Mouse (Mus musculus): ENCODE measurements at regions not wholly inside any gene's neighbourhood (a gene's known extent, or its start where the extent isn't known, plus 50 kb on each side); places are given as distances from the start of the nearest gene placed in this dataset.

DNA sequence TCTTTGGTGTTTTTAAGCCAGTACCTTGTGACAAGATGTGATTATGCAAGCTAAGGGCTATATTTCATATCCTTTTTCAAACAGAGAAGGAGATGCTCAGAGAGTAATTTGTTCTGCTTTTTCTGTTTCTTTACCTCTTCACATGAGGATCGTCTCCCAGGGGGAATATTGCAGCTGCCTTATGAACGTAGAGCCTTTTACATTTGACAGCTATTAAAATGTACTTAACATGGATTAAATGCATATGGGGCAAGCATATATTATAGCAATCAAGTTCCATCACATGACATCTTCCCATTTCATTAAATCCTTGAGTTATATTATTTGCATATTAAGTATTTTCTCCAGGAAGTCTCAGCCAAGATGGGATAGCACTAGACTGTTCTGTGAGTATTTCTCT is 408.9 kb upstream of the Cntnap5a start:
- Histone ChIP-seq H3K9me3 (ENCODE audit: control insufficient read depth, low read length) (no peaks in the 10 kb centered on the region), H3K4me1 (replicated peaks; ENCODE audit: control insufficient read depth, insufficient read depth, low read length) (no peaks in the 10 kb centered on the region), H3K9ac (replicated peaks; ENCODE audit: low read depth, low read length) (no peak overlapping the region), H3K4me2 (ENCODE audit: low read length) (no peak overlapping the region), H3K4me3 (replicated peaks; ENCODE audit: low read length) (no peak overlapping the region), H3K27ac (ENCODE audit: low read length) (no peak overlapping the region), H3K27me3 (replicated peaks; ENCODE audit: control insufficient read depth, insufficient read depth, low read length) (no peaks in the 10 kb centered on the region), H3K36me3 (ENCODE audit: control insufficient read depth, insufficient read depth) (no peaks in the 10 kb centered on the region)
- peak; percentile 50 for ATAC-seq
- WGBS: 77% methylated on average over 2 of the region's 2 CpGs
